Mouse (Mus musculus) mature B cell (primary cell): ENCODE data around the gene Olfr395.
"Not testable (repeated sequence)": the region's sequence is repeated elsewhere in the genome, so short reads cannot be mapped to it uniquely, and the experiment has no call there.

ENCODE experiments used
- in situ Hi-C: fragments of 300-500 bp; cut with MboI; formaldehyde crosslinking; loops from 2 replicates; pipeline ENCODE4 v1.14.3; 2019

Gene Olfr395

DNA sequence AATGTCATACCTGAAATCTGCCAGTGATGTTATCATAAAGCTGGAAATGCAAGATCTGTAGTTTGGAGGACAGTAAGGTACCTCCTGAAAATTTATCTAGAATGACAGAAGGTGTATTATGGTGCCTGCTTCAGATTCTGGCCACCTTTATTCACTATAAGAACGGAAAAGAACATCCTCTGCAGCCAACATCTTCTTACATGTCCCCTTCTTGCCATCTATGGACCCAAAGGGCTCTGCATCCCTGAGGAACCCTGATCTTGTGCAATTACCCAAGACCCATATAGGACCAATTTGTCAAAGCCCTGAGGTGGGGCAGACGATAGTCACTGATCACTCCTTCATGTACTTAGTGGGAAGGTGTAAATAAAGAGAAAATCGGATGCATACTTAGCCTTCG lies at the start of gene Olfr395:
Gene Olfr395 (minus strand): TSS at position 101 of the 400 bp plus-strand sequence.
- in situ Hi-C loops = not testable (repeated sequence)

DNA sequence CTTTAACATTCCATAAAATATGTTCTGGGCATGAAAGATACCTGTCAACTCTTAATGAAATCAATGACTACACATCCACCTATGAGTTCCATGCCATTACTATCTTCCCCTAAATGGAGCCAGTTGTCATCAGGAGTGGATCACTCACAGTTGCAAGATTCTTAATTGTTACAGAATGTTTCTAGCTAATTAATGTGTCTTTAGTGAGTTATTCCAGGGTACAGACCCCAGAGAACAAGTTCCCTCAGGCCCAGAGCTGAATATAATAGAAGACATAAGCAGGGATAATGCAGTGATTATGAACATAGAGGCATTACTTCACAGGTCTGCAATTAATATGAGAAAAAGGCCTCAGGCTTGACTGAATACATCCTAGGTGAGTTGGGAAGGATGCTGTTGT lies 27.3 kb upstream of the Olfr395 start, which contains the start of gene Olfr23:
Gene Olfr23 (plus strand): TSS at position 301 of the 400 bp plus-strand sequence.
- in situ Hi-C loops = no loop called here

- in situ Hi-C loops = no loop called here
Measured at GRCm38 (mm10) chr11:73890671-73891070, 18.4 kb downstream of the Olfr395 start, which contains the start of gene Olfr394. Olfr394 (minus strand) TSS chr11:73890771.
